Mouse (Mus musculus) midbrain, embryonic 12.5 days (tissue): ENCODE measurements around the gene Gm7324. TPM values are rescaled to one million over a fixed set of nuclear protein-coding genes. Genes with fewer than 3 reads are reported as not detected.
"Not testable (repeated sequence)": the region's sequence is repeated elsewhere in the genome, so short reads cannot be mapped to it uniquely, and the experiment has no call there.

Experiments
- ATAC-seq: fragments of 200-750 bp; cut with Nextera tagmentation; 2 replicates; pipeline ENCODE4 v1.8.0; 2017; ENCODE audit warnings: low read depth, moderate TSS enrichment, moderate library complexity; ENCODE audit not compliant: low FRiP score
- H3K27ac ChIP-seq: fragments of 300-500 bp; sonication (generic); replicated peaks from 2 replicates; pipeline ENCODE4 v1.5.1; 2016; ENCODE audit warnings: mild to moderate bottlenecking
- H3K27me3 ChIP-seq: fragments of 300-500 bp; sonication (generic); 2 replicates; pipeline ENCODE4 v1.6.1; 2016; ENCODE audit warnings: mild to moderate bottlenecking
- H3K36me3 ChIP-seq: fragments of 300-500 bp; sonication (generic); 2 replicates; pipeline ENCODE4 v1.6.1; 2016
- H3K4me1 ChIP-seq: fragments of 300-500 bp; sonication (generic); 2 replicates; pipeline ENCODE4 v1.6.1; 2016
- H3K4me2 ChIP-seq: fragments of 300-500 bp; sonication (generic); replicated peaks from 2 replicates; pipeline ENCODE4 v1.6.1; 2016; ENCODE audit warnings: mild to moderate bottlenecking, moderate library complexity
- H3K4me3 ChIP-seq: fragments of 300-500 bp; sonication (generic); 2 replicates; pipeline ENCODE4 v1.5.1; 2016; ENCODE audit warnings: mild to moderate bottlenecking
- H3K9ac ChIP-seq: fragments of 300-500 bp; sonication (generic); replicated peaks from 2 replicates; pipeline ENCODE4 v1.6.1; 2016; ENCODE audit warnings: mild to moderate bottlenecking, moderate library complexity
- H3K9me3 ChIP-seq: fragments of 300-500 bp; sonication (generic); 2 replicates; pipeline ENCODE4 v1.6.1; 2016; ENCODE audit warnings: mild to moderate bottlenecking
- WGBS: fragments of 180-500 bp; shearing (Covaris S2); methylation state at CpG from one replicate; pipeline ENCODE4 v1.1.7; 2016; 5-methylcytosine and 5-hydroxymethylcytosine counted together
- polyA plus RNA-seq: library from polyadenylated mRNA; unstranded; fragments of >200 nt; fragmentation: Nextera tagmentation; extraction: Ambion mirVana; gene quantifications from 2 replicates; pipeline ENCODE4 v1.2.1, GENCODE M21; 2016

Gm7324 gene
- polyA plus RNA-seq = 2.3 and 2.6 TPM in 2 replicates

- WGBS = 88% methylated on average over 4 of the region's 4 CpGs
- H3K4me1 ChIP-seq, H3K27me3 ChIP-seq, H3K9me3 ChIP-seq, H3K4me3 ChIP-seq, H3K27ac ChIP-seq, H3K36me3 ChIP-seq, H3K4me2 ChIP-seq, H3K9ac ChIP-seq, ATAC-seq: not testable (repeated sequence)
These were observed at the start of gene Gm7324 for GRCm38 (mm10) chr14:43697621-43698020. Gene Gm7324 (plus strand): TSS chr14:43697828.

GRCm38 (mm10) chr14:43677099-43677498 is 20.5 kb upstream of the Gm7324 start, which contains the start of gene Gm8165:
Gene Gm8165 (minus strand): TSS chr14:43677199.
- not testable (repeated sequence) for H3K27ac ChIP-seq, H3K9me3 ChIP-seq, H3K9ac ChIP-seq, H3K36me3 ChIP-seq, H3K4me1 ChIP-seq, H3K4me2 ChIP-seq, ATAC-seq, H3K4me3 ChIP-seq, H3K27me3 ChIP-seq
- 100% methylated on average over 1 of the region's 2 CpGs for WGBS

- not testable (repeated sequence) for H3K27ac ChIP-seq, H3K4me3 ChIP-seq, H3K9me3 ChIP-seq, H3K4me2 ChIP-seq, ATAC-seq, H3K27me3 ChIP-seq, H3K9ac ChIP-seq, H3K4me1 ChIP-seq, H3K36me3 ChIP-seq
- 97% methylated on average over 3 of the region's 3 CpGs for WGBS
These were observed 29.8 kb downstream of the Gm7324 start, which contains the start of gene Gm16506 for GRCm38 (mm10) chr14:43727385-43727784. Gene Gm16506 (minus strand): TSS chr14:43727485.

- not testable (repeated sequence) for ATAC-seq, H3K9me3 ChIP-seq, H3K27ac ChIP-seq, H3K9ac ChIP-seq, H3K36me3 ChIP-seq, H3K4me2 ChIP-seq, H3K4me1 ChIP-seq, H3K4me3 ChIP-seq, H3K27me3 ChIP-seq
- 78% methylated on average over 4 of the region's 4 CpGs for WGBS
These were observed 49.9 kb downstream of the Gm7324 start, which contains the start of gene Gm6526 for GRCm38 (mm10) chr14:43747566-43747965. Gene Gm6526 (plus strand): TSS chr14:43747866.

Other genes starting within 250 kb of the Gm7324 start
- not detected in 2 replicates for gene Gm5799, start 154.3 kb upstream of the Gm7324 start, polyA plus RNA-seq
- gene Gm17654, start 118.7 kb upstream of the Gm7324 start, polyA plus RNA-seq = not detected in 2 replicates
- not detected in 2 replicates for gene Gm10375, start 89.8 kb upstream of the Gm7324 start, polyA plus RNA-seq
- gene Gm8165, start 20.6 kb upstream of the Gm7324 start, polyA plus RNA-seq = not detected in 2 replicates
- gene Gm16506, start 29.7 kb downstream of the Gm7324 start, polyA plus RNA-seq = not detected in 2 replicates
- gene Gm6526, start 50.0 kb downstream of the Gm7324 start, polyA plus RNA-seq = not detected in 2 replicates
- gene Gm8180, start 86.9 kb downstream of the Gm7324 start, polyA plus RNA-seq = not detected in 2 replicates
- gene Ear1, start 177.7 kb downstream of the Gm7324 start, polyA plus RNA-seq = not detected in 2 replicates
- not detected in 2 replicates for gene Ear10, start 225.7 kb downstream of the Gm7324 start, polyA plus RNA-seq
- 3.9 and 4.3 TPM in 2 replicates for gene Gm8113, start 227.6 kb downstream of the Gm7324 start, polyA plus RNA-seq